Mouse (Mus musculus) left cerebral cortex, adult 9 months (tissue): ENCODE measurements around the gene Mon1a.

Source experiments
- DNase-seq, 2 experiments: peaks; one replicate each; pipeline ENCODE4 v3.0.0; 2022; ENCODE audit warnings: low spot score in 2 of 2

Mon1a gene

DNA sequence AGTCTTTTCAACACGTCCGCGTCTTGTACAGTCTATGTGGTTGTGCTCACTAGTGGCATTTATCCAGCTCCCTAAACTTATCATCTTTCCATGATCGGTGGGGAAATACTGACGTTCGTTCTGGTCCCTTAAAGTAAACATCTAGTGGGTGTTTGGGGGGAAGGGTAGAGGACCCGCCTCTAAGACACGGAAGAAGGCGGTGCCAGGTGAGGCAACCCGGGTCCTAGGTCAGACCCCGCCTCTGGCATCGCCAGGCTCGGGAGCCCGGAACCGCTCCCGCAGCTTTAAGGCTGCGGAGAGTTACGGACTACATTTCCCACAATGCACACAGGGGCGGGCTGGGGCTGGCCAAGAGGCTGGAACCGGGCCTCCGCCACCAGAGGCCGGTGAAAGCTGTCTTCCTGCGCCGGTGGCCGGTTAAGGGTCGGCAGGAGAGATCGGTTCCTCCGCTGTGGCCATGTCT, at the start of gene Mon1a:
TSS of gene Mon1a (plus strand) at position 348 of the 463 bp plus-strand sequence.
- peak; percentile 78 to 89 for DNase-seq

- no peak for DNase-seq
Observed at GRCm38 (mm10) chr9:107838869-107839268, 49.1 kb upstream of the Mon1a start.

DNA sequence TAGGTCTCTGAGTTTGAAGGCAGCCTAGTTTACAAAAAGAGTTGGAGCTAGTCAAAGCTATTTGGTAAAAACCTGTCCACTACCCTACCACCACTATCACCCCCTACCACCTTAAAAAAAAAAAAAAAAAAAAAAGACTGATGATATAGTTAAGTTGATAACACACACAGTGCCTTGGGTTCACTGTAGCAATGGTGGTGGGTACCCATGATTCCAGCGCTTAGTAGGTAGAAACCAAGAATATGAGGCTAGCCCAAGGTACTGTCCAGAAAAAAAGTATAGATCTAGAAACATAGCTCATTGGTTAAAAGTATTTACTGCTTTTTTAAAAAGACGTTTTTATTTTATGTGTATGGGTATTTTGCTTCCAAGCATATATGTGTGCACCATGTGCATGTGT, 45.2 kb upstream of the Mon1a start:
- DNase-seq, result no peak

DNA sequence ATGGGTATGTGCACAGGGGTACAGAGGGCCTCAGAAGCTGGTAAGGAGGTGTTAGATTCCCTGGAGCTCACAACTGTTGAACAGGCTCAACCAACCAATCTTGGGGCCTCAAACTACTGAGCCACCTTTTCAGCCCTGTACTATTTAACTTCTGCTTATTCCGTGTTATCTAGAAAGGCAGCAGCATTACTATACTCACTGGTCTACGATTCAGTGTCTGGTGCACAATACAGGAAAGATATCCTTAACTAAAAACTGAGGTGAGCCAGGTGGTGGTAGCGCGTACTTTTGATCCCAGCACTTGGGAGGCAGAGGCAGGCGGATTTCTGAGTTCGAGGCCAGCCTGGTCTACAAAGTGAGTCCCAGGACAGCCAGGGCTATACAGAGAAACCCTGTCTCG, 39.0 kb upstream of the Mon1a start:
- no peak for DNase-seq

DNA sequence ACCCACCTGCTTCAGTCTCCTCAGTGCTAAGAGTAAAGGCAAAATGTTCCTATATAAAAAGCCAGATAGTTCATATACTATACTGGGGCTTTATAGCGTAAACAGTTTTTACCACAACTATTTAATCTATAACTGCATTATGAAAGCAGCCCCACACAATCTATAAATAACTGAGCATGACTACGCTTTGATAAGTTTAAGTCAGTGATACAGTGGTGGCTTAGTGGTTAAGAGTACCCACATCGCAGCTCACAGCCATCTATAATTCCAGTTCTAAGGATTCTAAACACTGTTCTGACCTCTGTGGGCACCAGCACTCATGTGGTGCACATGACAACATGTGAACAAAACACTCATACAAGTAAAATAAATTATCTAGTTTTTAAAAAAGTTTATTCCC, 29.6 kb upstream of the Mon1a start:
- DNase-seq, result no peak

DNA sequence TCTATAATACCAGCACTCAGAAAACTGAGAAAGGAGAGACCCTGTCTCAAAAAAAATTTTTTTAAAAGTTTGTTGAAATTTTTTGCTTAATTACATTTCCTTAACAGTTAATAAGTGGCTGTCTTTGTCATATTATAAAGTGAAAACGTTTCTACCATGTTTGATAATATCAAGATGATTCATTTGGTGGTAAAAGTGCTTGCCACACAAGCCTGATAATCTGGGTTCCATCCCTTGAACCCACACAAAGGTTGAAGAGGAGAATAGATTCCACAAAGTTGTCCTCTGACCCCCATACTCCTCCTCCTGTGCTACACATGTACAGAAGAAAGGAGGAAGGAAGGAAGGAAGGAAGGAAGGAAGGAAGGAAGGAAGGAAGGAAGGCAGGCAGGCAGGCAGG, 23.5 kb upstream of the Mon1a start:
- DNase-seq, result no peak

DNA sequence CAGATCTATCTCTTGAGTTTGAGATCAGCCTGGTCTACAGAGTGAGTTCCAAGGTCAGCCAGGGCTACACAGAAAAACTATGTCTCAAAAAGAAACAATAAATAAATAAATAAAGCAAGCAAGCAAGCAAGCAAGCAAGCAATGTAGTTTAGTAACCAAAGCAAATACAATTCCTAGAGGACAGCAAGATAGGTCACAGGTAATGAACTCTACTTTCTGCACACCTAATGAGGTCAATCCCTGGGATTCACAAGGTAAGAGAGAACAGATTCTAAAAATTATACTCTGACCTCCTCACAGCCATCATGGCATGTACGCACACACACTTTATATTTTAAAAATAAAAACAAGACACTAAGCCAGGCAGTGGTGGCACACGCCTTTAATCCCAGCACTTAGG, 21.9 kb upstream of the Mon1a start:
- no peak for DNase-seq

GRCm38 (mm10) chr9:107872350-107873098, 15.4 kb upstream of the Mon1a start:
- peak; percentile 92 to 97 for DNase-seq

- no peak for DNase-seq
Observed at GRCm38 (mm10) chr9:107873137-107873536, 14.8 kb upstream of the Mon1a start, which contains the start of gene Rbm6. TSS of gene Rbm6 (minus strand) at chr9:107873237.

GRCm38 (mm10) chr9:107880411-107880810, 7.5 kb upstream of the Mon1a start:
- DNase-seq, result no peak

- DNase-seq, result peak in 1 of 2 experiments; percentile 32
Observed at GRCm38 (mm10) chr9:107888267-107888850, 408 bp downstream of the Mon1a start.

GRCm38 (mm10) chr9:107890260-107890659, 2.3 kb downstream of the Mon1a start:
- DNase-seq, result no peak

- DNase-seq, result no peak
Observed at GRCm38 (mm10) chr9:107891023-107891422, 3.1 kb downstream of the Mon1a start.

DNA sequence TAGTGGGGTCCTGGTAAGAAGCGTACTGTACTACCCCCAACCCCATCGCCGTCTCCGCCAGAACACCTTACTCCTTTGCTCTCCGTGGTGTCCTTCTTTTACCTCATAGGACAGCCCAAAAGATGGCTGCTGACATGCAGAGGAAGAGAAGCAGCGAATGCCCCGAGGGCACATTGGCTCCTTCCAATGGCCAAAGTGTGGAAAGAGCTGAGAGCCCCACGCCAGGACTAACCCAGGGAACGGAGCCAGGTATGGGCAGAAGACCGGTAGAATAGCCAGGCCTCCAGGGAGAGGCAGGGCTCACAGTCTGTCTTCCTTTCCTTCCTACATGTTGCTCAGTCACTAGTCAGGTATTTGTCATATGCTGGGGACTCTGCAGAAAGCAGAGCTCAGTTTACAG, 10.6 kb downstream of the Mon1a start:
- DNase-seq, result no peak

DNA sequence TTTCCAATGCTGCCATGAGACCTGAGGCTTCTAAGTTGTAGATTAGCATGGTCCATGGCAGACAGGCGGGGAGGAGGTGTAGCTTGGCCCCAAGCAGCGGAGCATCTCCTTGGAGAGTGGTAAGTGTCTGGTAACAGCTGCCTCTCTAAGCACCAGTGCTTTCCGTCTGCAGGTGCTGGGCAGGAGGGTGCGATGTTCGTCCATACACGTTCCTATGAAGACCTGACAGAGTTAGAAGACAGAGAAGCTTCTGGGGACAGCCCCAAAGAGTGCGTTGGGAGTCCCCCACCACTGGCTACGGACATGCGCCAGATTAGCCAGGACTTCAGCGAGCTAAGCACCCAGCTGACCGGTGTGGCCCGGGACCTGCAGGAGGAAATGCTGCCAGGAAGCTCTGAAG, 11.9 kb downstream of the Mon1a start:
- DNase-seq, result no peak

- peak; percentile 70 to 87 for DNase-seq
Observed at GRCm38 (mm10) chr9:107900840-107901626, 13.1 kb downstream of the Mon1a start.

GRCm38 (mm10) chr9:107901627-107901914, 13.6 kb downstream of the Mon1a start:
- DNase-seq, result no peak

DNA sequence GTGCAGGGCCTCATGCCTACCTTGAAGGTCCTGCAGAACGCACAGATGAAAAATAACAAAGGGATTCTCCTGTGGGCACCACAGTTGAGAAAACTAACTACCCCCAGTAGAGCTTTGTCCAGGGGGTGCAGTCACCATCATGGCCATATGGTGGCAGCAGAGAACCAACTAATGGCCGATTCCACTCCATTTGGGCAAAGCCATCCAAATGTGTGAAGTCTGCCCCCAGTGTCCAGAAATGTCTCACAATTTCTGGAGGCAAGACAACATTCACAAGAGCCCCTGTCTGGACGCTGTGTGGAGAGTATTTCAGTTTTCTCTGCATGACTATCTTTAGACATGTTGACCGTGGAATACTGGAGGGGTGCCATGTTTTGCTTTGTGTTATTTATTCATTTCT, 16.8 kb downstream of the Mon1a start:
- DNase-seq, result peak; percentile 52 to 93

GRCm38 (mm10) chr9:107906252-107906966, 18.5 kb downstream of the Mon1a start, which contains the start of gene Mst1r:
TSS of gene Mst1r (plus strand) at chr9:107906873.
- no peak for DNase-seq

- no peak for DNase-seq
Observed at GRCm38 (mm10) chr9:107906967-107907800, 19.2 kb downstream of the Mon1a start.

DNA sequence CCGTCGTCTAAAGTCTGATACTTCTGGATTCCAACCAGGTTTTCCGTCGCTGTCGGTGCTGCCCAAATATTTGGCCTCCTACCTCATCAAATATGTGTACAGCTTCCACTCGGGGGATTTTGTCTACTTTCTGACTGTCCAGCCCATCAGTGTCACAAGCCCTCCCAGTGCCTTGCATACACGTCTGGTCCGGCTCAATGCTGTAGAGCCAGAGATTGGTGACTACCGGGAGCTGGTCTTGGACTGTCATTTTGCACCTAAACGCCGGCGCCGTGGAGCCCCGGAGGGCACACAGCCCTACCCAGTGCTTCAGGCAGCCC, 19.8 kb downstream of the Mon1a start:
- no peak for DNase-seq
